Mouse (Mus musculus): ENCODE results near the gene Fads3.
A peak's percentile ranks its signal among the peaks of the same experiment; 100 is the strongest.

The Fads3 gene

GRCm38 (mm10) chr19:10041388-10042148 is at the start of gene Fads3:
Fads3 (plus strand) TSS chr19:10041569.
- DNase-seq (ENCODE audit: low spot score): peak; percentile 87

- no peak for DNase-seq (ENCODE audit: low spot score)
These were observed 49.1 kb upstream of the Fads3 start for GRCm38 (mm10) chr19:9992011-9992958.

GRCm38 (mm10) chr19:9993036-9993656 is 48.2 kb upstream of the Fads3 start:
- peak; percentile 76 for DNase-seq (ENCODE audit: low spot score)

- DNase-seq (ENCODE audit: low spot score): no peak
These were observed 43.9 kb upstream of the Fads3 start for GRCm38 (mm10) chr19:9997204-9998062.

GRCm38 (mm10) chr19:9998063-9998416 is 43.3 kb upstream of the Fads3 start:
- DNase-seq (ENCODE audit: low spot score): no peak

GRCm38 (mm10) chr19:9998736-9999486 is 42.5 kb upstream of the Fads3 start:
- no peak for DNase-seq (ENCODE audit: low spot score)

- DNase-seq (ENCODE audit: low spot score): no peak
These were observed 41.0 kb upstream of the Fads3 start for GRCm38 (mm10) chr19:10000330-10000729.

GRCm38 (mm10) chr19:10001206-10001969 is 40.0 kb upstream of the Fads3 start, which contains the start of the genes Best1 and Rab3il1:
Best1 (minus strand) TSS chr19:10001633.
Rab3il1 (plus strand) TSS chr19:10001669.
- no peak for DNase-seq (ENCODE audit: low spot score)

- no peak for DNase-seq (ENCODE audit: low spot score)
These were observed 37.7 kb upstream of the Fads3 start for GRCm38 (mm10) chr19:10003696-10004095.

- no peak for DNase-seq (ENCODE audit: low spot score)
These were observed 30.0 kb upstream of the Fads3 start for GRCm38 (mm10) chr19:10011408-10011807.

- no peak for DNase-seq (ENCODE audit: low spot score)
These were observed 28.5 kb upstream of the Fads3 start for GRCm38 (mm10) chr19:10012827-10013278.

GRCm38 (mm10) chr19:10013348-10013747 is 28.0 kb upstream of the Fads3 start:
- DNase-seq (ENCODE audit: low spot score): no peak

GRCm38 (mm10) chr19:10013913-10014312 is 27.5 kb upstream of the Fads3 start:
- no peak for DNase-seq (ENCODE audit: low spot score)

GRCm38 (mm10) chr19:10014824-10015223 is 26.5 kb upstream of the Fads3 start:
- no peak for DNase-seq (ENCODE audit: low spot score)

GRCm38 (mm10) chr19:10015442-10015841 is 25.9 kb upstream of the Fads3 start:
- no peak for DNase-seq (ENCODE audit: low spot score)

GRCm38 (mm10) chr19:10016151-10016550 is 25.2 kb upstream of the Fads3 start:
- DNase-seq (ENCODE audit: low spot score): no peak

- peak; percentile 87 for DNase-seq (ENCODE audit: low spot score)
These were observed 23.5 kb upstream of the Fads3 start for GRCm38 (mm10) chr19:10017637-10018526.

GRCm38 (mm10) chr19:10018527-10018818 is 22.9 kb upstream of the Fads3 start:
- no peak for DNase-seq (ENCODE audit: low spot score)

- no peak for DNase-seq (ENCODE audit: low spot score)
These were observed 22.1 kb upstream of the Fads3 start for GRCm38 (mm10) chr19:10019214-10019760.

All from ovary, adult 18-20 months (tissue).